Comparison of ENCODE assay signal across 23 mouse cellular contexts in the genomic region with DNA sequence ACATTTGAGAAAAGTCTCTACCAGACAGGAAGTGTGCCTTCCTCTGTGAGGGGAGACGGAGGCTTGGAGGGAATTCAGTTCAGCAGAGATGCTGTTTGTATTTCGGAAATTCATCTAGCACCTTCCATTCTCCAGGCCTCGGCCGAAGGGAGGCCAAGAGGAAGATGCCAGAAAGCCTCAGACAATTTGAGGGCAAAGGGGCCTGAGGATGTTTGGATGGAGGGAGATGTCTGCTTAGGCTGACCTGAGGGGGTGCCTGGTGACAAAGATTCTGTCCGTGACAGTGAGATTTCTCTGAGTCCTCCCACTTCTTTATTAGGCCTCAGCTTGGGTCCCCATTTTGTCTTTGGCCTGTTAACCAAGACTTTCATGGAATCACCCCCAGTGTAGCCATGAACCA.
DNase-seq lines count a peak whose midpoint lies in the region; ATAC-seq and TF ChIP-seq lines count a peak whose summit lies in the region.
"Had no signal": no experiment of that assay in that cellular context is flagged by ENCODE, and none has a peak within 500 bp of the region (broad histone marks: within the 10 kb centered on the region; RNA-seq: fewer than 3 reads in every experiment).

No protein-coding gene starts in this region.

- WGBS in lung, embryonic 15.5 days, result 39% methylated on average over 5 of the region's 5 CpGs
- 96% methylated on average over 5 of the region's 5 CpGs for WGBS in cerebellum, adult 2 months

- no peak for DNase-seq in lung, postnatal 25 days (ENCODE audit: low spot score)
- DNase-seq in lung, postnatal 10 days, result peak; percentile 78
- DNase-seq in lung, postnatal 4 days, result peak; percentile 46 to 60
- DNase-seq in cerebellum, adult 2 months, result no peak
- no peak for DNase-seq in left cerebral cortex, adult 9 months (ENCODE audit: low spot score in 2 of 2)
- DNase-seq: adrenal gland, postnatal 14 days; cerebellum, adult 11-12 months; cerebellum, adult 9-10 months; cerebellum, postnatal 14 days; gastrocnemius, postnatal 10 days; gastrocnemius, postnatal 36 days; heart, postnatal 10 days; heart, postnatal 36 days had no signal

- no peaks in the 10 kb centered on the region for H3K36me3 ChIP-seq in lung, embryonic 15.5 days
- H3K36me3 ChIP-seq: forebrain, embryonic 10.5 days; heart, embryonic 12.5 days; heart, embryonic 15.5 days; hindbrain, embryonic 10.5 days; hindbrain, embryonic 13.5 days had no signal

- no peak for TF ChIP-seq POLR2A in cerebellum, adult 2 months (IDR thresholded peaks at IDR 0.05; ENCODE audit: borderline replicate concordance, insufficient read depth, low read length)

- ATAC-seq in lung, embryonic 15.5 days (ENCODE audit: borderline replicate concordance, extremely low read depth, low FRiP score, low TSS enrichment), result 0 out of 2 replicates have a peak, but pooled peaks have one; percentile 47
- ATAC-seq: CD4-positive, CD25-positive, alpha-beta regulatory T cell, adult 4 months; forebrain, embryonic 13.5 days; forebrain, embryonic 16.5 days; hindbrain, embryonic 16.5 days had no signal

- no peak overlapping the region for H3K9ac ChIP-seq in lung, embryonic 15.5 days
- H3K9ac ChIP-seq: forebrain, embryonic 13.5 days; heart, embryonic 12.5 days; heart, embryonic 15.5 days; hindbrain, embryonic 13.5 days had no signal

- no peaks in the 10 kb centered on the region for H3K9me3 ChIP-seq in lung, embryonic 15.5 days
- H3K9me3 ChIP-seq: heart, embryonic 15.5 days; hindbrain, embryonic 13.5 days had no signal

- H3K27ac ChIP-seq in lung, embryonic 15.5 days, result peak overlapping the region; percentile 51; the same call in 1 of the 2 replicates
- H3K27ac ChIP-seq in cerebellum, adult 2 months (ENCODE audit: insufficient read depth, low read length), result no peak overlapping the region
- H3K27ac ChIP-seq: forebrain, embryonic 10.5 days; forebrain, embryonic 13.5 days; heart, embryonic 15.5 days; hindbrain, embryonic 10.5 days; hindbrain, embryonic 13.5 days had no signal

- H3K4me3 ChIP-seq in lung, embryonic 15.5 days, result no peak overlapping the region
- no peak overlapping the region for H3K4me3 ChIP-seq in cerebellum, adult 2 months (replicated peaks; ENCODE audit: insufficient read depth, low read depth, low read length)
- H3K4me3 ChIP-seq: forebrain, embryonic 10.5 days; forebrain, embryonic 13.5 days; heart, embryonic 12.5 days; heart, embryonic 15.5 days; hindbrain, embryonic 10.5 days; hindbrain, embryonic 13.5 days had no signal

- peaks cover 18% of the 10 kb centered on the region for H3K4me1 ChIP-seq in lung, embryonic 15.5 days
- no peaks in the 10 kb centered on the region for H3K4me1 ChIP-seq in cerebellum, adult 2 months (ENCODE audit: control insufficient read depth, insufficient read depth, low read length)
- H3K4me1 ChIP-seq: forebrain, embryonic 10.5 days; forebrain, embryonic 13.5 days; hindbrain, embryonic 10.5 days; hindbrain, embryonic 13.5 days had no signal

- no peak for TF ChIP-seq CTCF in cerebellum, adult 2 months (IDR thresholded peaks at IDR 0.05; ENCODE audit: borderline replicate concordance, insufficient read depth, low read depth, low read length)

- H3K27me3 ChIP-seq in lung, embryonic 15.5 days, result no peaks in the 10 kb centered on the region
- no peaks in the 10 kb centered on the region for H3K27me3 ChIP-seq in cerebellum, adult 2 months (ENCODE audit: control insufficient read depth, insufficient read depth, low read length)
- H3K27me3 ChIP-seq: forebrain, embryonic 13.5 days; heart, embryonic 12.5 days; heart, embryonic 15.5 days; hindbrain, embryonic 13.5 days had no signal

- H3K4me2 ChIP-seq in lung, embryonic 15.5 days, result no peak overlapping the region
- H3K4me2 ChIP-seq: forebrain, embryonic 13.5 days; heart, embryonic 12.5 days; heart, embryonic 15.5 days; hindbrain, embryonic 13.5 days had no signal

Comparison
In these comparisons a context has a peak if more than half of its experiments do, and no peak if none do; other contexts are left out.
1. DNase-seq: peak in lung, postnatal 10 days (single experiment) and lung, postnatal 4 days (2 of 2); none in lung, postnatal 25 days (single experiment), cerebellum, adult 2 months (0 of 2) and left cerebral cortex, adult 9 months (0 of 2).